Mouse (Mus musculus) lung, postnatal 0 days (tissue): ENCODE measurements around the gene Tpcn1. TPM values are rescaled to one million over a fixed set of nuclear protein-coding genes. Genes with fewer than 3 reads are reported as not detected.
A peak's percentile ranks its signal among the peaks of the same experiment; 100 is the strongest.

Source experiments
- ATAC-seq: fragments of 200-750 bp; cut with Nextera tagmentation; 2 replicates; pipeline ENCODE4 v1.8.0; 2017; ENCODE audit warnings: moderate library complexity
- DNase-seq: peaks from one replicate; pipeline ENCODE4 v3.0.0-alpha.2; 2016; ENCODE audit warnings: low spot score
- H3K27ac ChIP-seq: fragments of 300-500 bp; sonication (generic); 2 replicates; pipeline ENCODE4 v1.5.1; 2014; ENCODE audit warnings: antibody characterized with exemption, mild to moderate bottlenecking, low read length, mixed read lengths
- H3K27me3 ChIP-seq: fragments of 300-500 bp; sonication (generic); replicated peaks from 2 replicates; pipeline ENCODE4 v1.6.1; 2014; ENCODE audit warnings: low read length, mixed read lengths; ENCODE audit not compliant: insufficient read depth
- H3K36me3 ChIP-seq: fragments of 300-500 bp; sonication (generic); 2 replicates; pipeline ENCODE4 v1.6.1; 2014; ENCODE audit warnings: low read length, mixed read lengths; ENCODE audit not compliant: insufficient read depth
- H3K4me1 ChIP-seq: fragments of 300-500 bp; sonication (generic); 2 replicates; pipeline ENCODE4 v1.6.1; 2014; ENCODE audit warnings: antibody characterized with exemption, low read depth, low read length, mixed read lengths; ENCODE audit not compliant: insufficient read depth
- H3K4me2 ChIP-seq: fragments of 300-500 bp; sonication (generic); replicated peaks from 2 replicates; pipeline ENCODE4 v1.6.1; 2014; ENCODE audit warnings: low read depth, mild to moderate bottlenecking, low read length, moderate library complexity, mixed read lengths
- H3K4me3 ChIP-seq: fragments of 300-500 bp; sonication (generic); 2 replicates; pipeline ENCODE4 v1.5.1; 2014; ENCODE audit warnings: low read depth, low read length
- H3K9ac ChIP-seq: fragments of 300-500 bp; sonication (generic); replicated peaks from 2 replicates; pipeline ENCODE4 v1.6.1; 2014; ENCODE audit warnings: low read depth, mild to moderate bottlenecking
- H3K9me3 ChIP-seq: fragments of 300-500 bp; sonication (generic); 2 replicates; pipeline ENCODE4 v1.6.1; 2016; ENCODE audit warnings: low read length, mixed read lengths
- CTCF ChIP-seq: IDR thresholded peaks from 2 replicates; pipeline ENCODE4 v1.5.1; 2016; ENCODE audit warnings: antibody characterized with exemption, mild to moderate bottlenecking
- EP300 ChIP-seq: IDR thresholded peaks from 2 replicates; pipeline ENCODE4 v1.6.1; 2016; ENCODE audit warnings: antibody characterized with exemption, mild to moderate bottlenecking, control low read depth
- WGBS: fragments of 180-500 bp; shearing (Covaris S2); extraction: QIAGEN DNeasy Blood & Tissue Kit; methylation state at CpG from one replicate; pipeline ENCODE4 v1.1.7; 2014; 5-methylcytosine and 5-hydroxymethylcytosine counted together
- polyA plus RNA-seq: library from polyadenylated mRNA; unstranded; fragments of >200 nt; fragmentation: Nextera tagmentation; extraction: Ambion mirVana; gene quantifications from 2 replicates; pipeline ENCODE4 v1.2.1, GENCODE M21; 2015

Gene Tpcn1
- 17.5 and 19.7 TPM in 2 replicates for polyA plus RNA-seq

GRCm38 (mm10) chr5:120588569-120589094, at the start of gene Tpcn1, which contains the start of gene Iqcd:
TSS of gene Tpcn1 (minus strand) at chr5:120588673.
TSS of gene Iqcd (plus strand) at chr5:120589016.
- WGBS = 0% methylated on average over 33 of the region's 35 CpGs
- Histone ChIP-seq H3K9me3 (no peaks in the 10 kb centered on the region), H3K27me3 (no peaks in the 10 kb centered on the region), H3K4me2 (peak within 1 kb of the TSS; percentile 97), H3K36me3 (no peaks in the 10 kb centered on the region; the same call in 1 of the 2 replicates), H3K9ac (peak within 1 kb of the TSS; percentile 54), H3K4me3 (peak within 1 kb of the TSS; percentile 69), H3K4me1 (peaks cover 11% of the 10 kb centered on the region; the same call in 1 of the 2 replicates), H3K27ac (peak within 1 kb of the TSS; percentile 77)
- DNase-seq = peak; percentile 100
- TF ChIP-seq EP300 (no peak), CTCF (peak; percentile 53)
- peak; percentile 97 for ATAC-seq

- no peak for ATAC-seq
- Histone ChIP-seq H3K9me3 (no peaks in the 10 kb centered on the region), H3K4me1 (no peaks in the 10 kb centered on the region), H3K4me3 (no peak overlapping the region), H3K36me3 (no peaks in the 10 kb centered on the region), H3K27ac (no peak overlapping the region), H3K27me3 (no peaks in the 10 kb centered on the region), H3K4me2 (no peak overlapping the region), H3K9ac (no peak overlapping the region)
- no peak for DNase-seq
- TF ChIP-seq EP300 (no peak), CTCF (no peak)
- 84% methylated on average over 5 of the region's 5 CpGs for WGBS
Observed at GRCm38 (mm10) chr5:120635633-120636032, 47.2 kb upstream of the Tpcn1 start.

GRCm38 (mm10) chr5:120634860-120635259, 46.4 kb upstream of the Tpcn1 start:
- no peaks in the 10 kb centered on the region for H3K4me1 ChIP-seq

GRCm38 (mm10) chr5:120634131-120634530, 45.7 kb upstream of the Tpcn1 start, which contains the start of gene Cfap73:
TSS of gene Cfap73 (minus strand) at chr5:120634235.
- Histone ChIP-seq H3K4me2 (no peak within 1 kb of the TSS), H3K27me3 (no peaks in the 10 kb centered on the region), H3K27ac (no peak within 1 kb of the TSS), H3K9me3 (no peaks in the 10 kb centered on the region), H3K4me1 (no peaks in the 10 kb centered on the region), H3K36me3 (no peaks in the 10 kb centered on the region), H3K4me3 (no peak within 1 kb of the TSS), H3K9ac (no peak within 1 kb of the TSS)
- 40% methylated on average over 9 of the region's 9 CpGs for WGBS
- TF ChIP-seq CTCF = no peak
- no peak for TF ChIP-seq EP300
- no peak for ATAC-seq
- no peak for DNase-seq

More at GRCm38 (mm10) chr5:120634860-120635259, 46.4 kb upstream of the Tpcn1 start:
- Histone ChIP-seq H3K4me2 (no peak overlapping the region), H3K36me3 (no peaks in the 10 kb centered on the region), H3K4me3 (no peak overlapping the region), H3K9me3 (no peaks in the 10 kb centered on the region), H3K27ac (no peak overlapping the region), H3K9ac (no peak overlapping the region), H3K27me3 (no peaks in the 10 kb centered on the region)
- DNase-seq (no peak), ATAC-seq (no peak)
- TF ChIP-seq EP300 = no peak
- no peak for TF ChIP-seq CTCF
- 36% methylated on average over 5 of the region's 5 CpGs for whole genome bisulfite sequencing

- 90% methylated on average over 5 of the region's 5 CpGs for WGBS
- no peak overlapping the region for H3K27ac ChIP-seq
- no peak overlapping the region for H3K4me2 ChIP-seq
- DNase-seq = no peak
- no peak overlapping the region for H3K4me3 ChIP-seq
- H3K9me3 ChIP-seq = no peaks in the 10 kb centered on the region
- H3K36me3 ChIP-seq = peaks cover 9% of the 10 kb centered on the region
- 0 out of 2 replicates have a peak, but pooled peaks have one; percentile 1 for TF ChIP-seq CTCF
- no peak for TF ChIP-seq EP300
- no peak overlapping the region for H3K9ac ChIP-seq
- H3K27me3 ChIP-seq = no peaks in the 10 kb centered on the region
- ATAC-seq = no peak
- no peaks in the 10 kb centered on the region for H3K4me1 ChIP-seq
Observed at GRCm38 (mm10) chr5:120631892-120632291, 43.4 kb upstream of the Tpcn1 start.

GRCm38 (mm10) chr5:120631128-120631527, 42.7 kb upstream of the Tpcn1 start:
- DNase-seq = no peak
- Histone ChIP-seq H3K9me3 (no peaks in the 10 kb centered on the region), H3K4me2 (no peak overlapping the region), H3K27ac (no peak overlapping the region), H3K9ac (no peak overlapping the region), H3K36me3 (peaks cover 15% of the 10 kb centered on the region), H3K4me1 (no peaks in the 10 kb centered on the region), H3K4me3 (no peak overlapping the region), H3K27me3 (no peaks in the 10 kb centered on the region)
- 13% methylated on average over 29 of the region's 29 CpGs for WGBS
- TF ChIP-seq EP300 (no peak), CTCF (no peak)
- ATAC-seq = no peak
